Mouse (Mus musculus) MEL (cell line): ENCODE data around the gene Tcl1b4. TPM values are rescaled to one million over a fixed set of nuclear protein-coding genes. Genes with fewer than 3 reads are reported as not detected.

Experiments used
- DNase-seq: peaks from one replicate; pipeline ENCODE4 v3.0.0; 2011; ENCODE audit warnings: low read depth, low spot score
- H3K27ac ChIP-seq: 2 replicates; pipeline ENCODE4 v1.5.1; 2012; ENCODE audit warnings: low read depth, mild to moderate bottlenecking, control low read depth, low read length, moderate library complexity; ENCODE audit not compliant: control insufficient read depth
- H3K27me3 ChIP-seq, 2 experiments: fragments of 150-350 bp in 1 of 2; sonication (generic) in 1 of 2; 2 replicates each; pipeline ENCODE4 v1.6.1; 2012; ENCODE audit warnings: low read length in 2 of 2, mild to moderate bottlenecking in 2 of 2, improper control_type of control experiment in 1 of 2, moderate library complexity in 1 of 2; ENCODE audit not compliant: insufficient read depth in 2 of 2, control insufficient read depth in 1 of 2
- H3K36me3 ChIP-seq, 2 experiments: 2 replicates each; pipeline ENCODE4 v1.6.1; 2012 to 2014; ENCODE audit warnings: low read length in 2 of 2, improper control_type of control experiment in 1 of 2, inconsistent platforms in 1 of 2, mild to moderate bottlenecking in 1 of 2; ENCODE audit not compliant: insufficient read depth in 2 of 2, control insufficient read depth in 1 of 2
- H3K4me1 ChIP-seq, 2 experiments: fragments of 150-350 bp in 1 of 2; sonication (generic) in 1 of 2; 2 replicates each; pipeline ENCODE4 v1.6.1; 2012; ENCODE audit warnings: low read length in 2 of 2, improper control_type of control experiment in 1 of 2, mild to moderate bottlenecking in 1 of 2; ENCODE audit not compliant: insufficient read depth in 2 of 2, control insufficient read depth in 1 of 2
- H3K4me3 ChIP-seq, 2 experiments: fragments of 150-350 bp in 1 of 2; sonication (generic) in 1 of 2; 2 replicates each; pipeline ENCODE4 v1.5.1; 2012; ENCODE audit warnings: low read depth in 2 of 2, low read length in 2 of 2, mild to moderate bottlenecking in 2 of 2, moderate library complexity in 2 of 2, control low read depth in 1 of 2, improper control_type of control experiment in 1 of 2; ENCODE audit not compliant: control insufficient read depth in 1 of 2, insufficient read depth in 1 of 2
- H3K79me2 ChIP-seq: 2 replicates; pipeline ENCODE4 v1.6.1; 2012; ENCODE audit warnings: mild to moderate bottlenecking, low read length, moderate library complexity; ENCODE audit not compliant: control insufficient read depth, poor library complexity, insufficient read depth
- H3K9ac ChIP-seq: 2 replicates; pipeline ENCODE4 v1.6.1; 2012; ENCODE audit warnings: low read depth, mild to moderate bottlenecking, control low read depth, low read length, moderate library complexity; ENCODE audit not compliant: control insufficient read depth, poor library complexity, severe bottlenecking
- H3K9me3 ChIP-seq: fragments of 150-350 bp; sonication (generic); replicated peaks from 2 replicates; pipeline ENCODE4 v1.6.1; 2012; ENCODE audit warnings: mild to moderate bottlenecking, low read length, improper control_type of control experiment, moderate library complexity; ENCODE audit not compliant: insufficient read depth
- CHD2 ChIP-seq: IDR thresholded peaks from 2 replicates; pipeline ENCODE4 v1.6.1; 2011; ENCODE audit warnings: low read length, improper control_type of control experiment
- CTCF ChIP-seq, 3 experiments: IDR thresholded peaks in 2 of 3; conservative IDR thresholded peaks in 1 of 3; 2 replicates each; pipeline ENCODE4 v1.5.1; 2011 to 2012; ENCODE audit warnings: low read length in 3 of 3, low read depth in 2 of 3, mild to moderate bottlenecking in 2 of 3, improper control_type of control experiment in 1 of 3, inconsistent platforms in 1 of 3, mixed read lengths in 1 of 3, moderate library complexity in 1 of 3; ENCODE audit not compliant: control insufficient read depth in 1 of 3, insufficient read depth in 1 of 3, poor library complexity in 1 of 3, severe bottlenecking in 1 of 3
- E2F4 ChIP-seq: IDR thresholded peaks from 2 replicates; pipeline ENCODE4 v1.6.1; 2011; ENCODE audit warnings: low read depth, low read length, improper control_type of control experiment, borderline replicate concordance
- GABPA ChIP-seq: IDR thresholded peaks from 2 replicates; pipeline ENCODE4 v1.6.1; 2012; ENCODE audit warnings: low read depth, mild to moderate bottlenecking, inconsistent platforms, low read length, improper control_type of control experiment, moderate library complexity
- JUND ChIP-seq: IDR thresholded peaks from 2 replicates; pipeline ENCODE4 v1.6.1; 2011; ENCODE audit warnings: low read depth, mild to moderate bottlenecking, improper control_type of control experiment, low read length
- KAT2A ChIP-seq: conservative IDR thresholded peaks from 2 replicates; pipeline ENCODE4 v1.6.1; 2012; ENCODE audit warnings: low read depth, low read length, improper control_type of control experiment, inconsistent platforms
- NELFE ChIP-seq: IDR thresholded peaks from 2 replicates; pipeline ENCODE4 v1.6.1; 2011; ENCODE audit warnings: low read depth, low read length, improper control_type of control experiment
- NRF1 ChIP-seq: IDR thresholded peaks from 2 replicates; pipeline ENCODE4 v1.6.1; 2014; ENCODE audit warnings: low read depth, mild to moderate bottlenecking, inconsistent platforms, low read length, improper control_type of control experiment, moderate library complexity; ENCODE audit not compliant: poor library complexity, insufficient read depth, severe bottlenecking
- POLR2AphosphoS2 ChIP-seq: IDR thresholded peaks from 2 replicates; pipeline ENCODE4 v1.6.1; 2011; ENCODE audit warnings: low read length, improper control_type of control experiment
- RAD21 ChIP-seq: IDR thresholded peaks from 2 replicates; pipeline ENCODE4 v1.6.1; 2011; ENCODE audit warnings: mild to moderate bottlenecking, low read depth, low read length, improper control_type of control experiment
- TBP ChIP-seq: IDR thresholded peaks from 2 replicates; pipeline ENCODE4 v1.8.0; 2011; ENCODE audit warnings: low read depth, low read length, improper control_type of control experiment
- TCF12 ChIP-seq: IDR thresholded peaks from 2 replicates; pipeline ENCODE4 v1.6.1; 2014; ENCODE audit warnings: low read depth, mild to moderate bottlenecking, inconsistent platforms, low read length, improper control_type of control experiment, moderate library complexity
- USF2 ChIP-seq, 2 experiments: IDR thresholded peaks; 2 replicates each; pipeline ENCODE4 v1.6.1; 2011 to 2012; ENCODE audit warnings: improper control_type of control experiment in 2 of 2, low read length in 2 of 2, borderline replicate concordance in 1 of 2, inconsistent platforms in 1 of 2, low read depth in 1 of 2, mild to moderate bottlenecking in 1 of 2; ENCODE audit not compliant: insufficient read depth in 1 of 2
- ZMIZ1 ChIP-seq: IDR thresholded peaks from 2 replicates; pipeline ENCODE4 v1.6.1; 2012; ENCODE audit warnings: low read depth, mild to moderate bottlenecking, inconsistent platforms, low read length, improper control_type of control experiment, moderate library complexity
- polyA plus RNA-seq, 2 experiments: library from polyadenylated mRNA; stranded (reverse) in 1 of 2; unstranded in 1 of 2; fragments of >175 nt in 1 of 2; fragments of >200 nt in 1 of 2; gene quantifications; 2 replicates each; pipeline versions ENCODE4 v1.2.1 to v1.2.4; 2012; ENCODE audit warnings: low replicate concordance in 2 of 2, low read depth in 1 of 2; ENCODE audit not compliant: insufficient read length in 2 of 2, insufficient read depth in 1 of 2, missing spikeins in 1 of 2
- total RNA-seq: library from RNA; depleted of rRNA; stranded (reverse); fragments of 300-350 nt; gene quantifications from 2 replicates; pipeline ENCODE4 v1.2.3, GENCODE M21; 2012

The Tcl1b4 gene
- total and polyA plus RNA-seq, 3 experiments: not detected

- TF ChIP-seq USF2 (IDR thresholded peaks at IDR 0.05; ENCODE audit: borderline replicate concordance in 1 of 2, insufficient read depth in 1 of 2, low read depth in 1 of 2, low read length in 2 of 2): no peak
These were observed 5.3 kb downstream of the Tcl1b4 start (continued) for GRCm38 (mm10) chr12:105207071-105207470.

- Histone ChIP-seq H3K27me3 (no peaks in the 10 kb centered on the region), H3K4me3 (no peak overlapping the region), H3K4me1 (no peaks in the 10 kb centered on the region), H3K9ac (no peak overlapping the region), H3K9me3 (no peaks in the 10 kb centered on the region), H3K79me2 (no peaks in the 10 kb centered on the region), H3K36me3 (no peaks in the 10 kb centered on the region), H3K27ac (no peak overlapping the region)
- no peak for DNase-seq
- TF ChIP-seq CTCF (IDR thresholded peaks at IDR 0.05 in 2 of 3, conservative IDR thresholded peaks at IDR 0.05 in 1 of 3; ENCODE audit: control insufficient read depth in 1 of 3, insufficient read depth in 1 of 3, low read depth in 2 of 3, low read length in 3 of 3, poor library complexity in 1 of 3, severe bottlenecking in 1 of 3) (no peak), ZMIZ1 (no peak), NELFE (no peak), JUND (no peak), NRF1 (no peak), GABPA (no peak), POLR2AphosphoS2 (no peak), E2F4 (no peak), CHD2 (no peak), TBP (no peak), RAD21 (no peak), TCF12 (no peak)
These were observed 6.7 kb downstream of the Tcl1b4 start for GRCm38 (mm10) chr12:105208441-105208840.

GRCm38 (mm10) chr12:105209231-105209630, 7.5 kb downstream of the Tcl1b4 start:
- Histone ChIP-seq H3K9ac (no peak overlapping the region), H3K9me3 (no peaks in the 10 kb centered on the region), H3K4me1 (no peaks in the 10 kb centered on the region), H3K27me3 (no peaks in the 10 kb centered on the region), H3K36me3 (no peaks in the 10 kb centered on the region), H3K27ac (no peak overlapping the region), H3K4me3 (no peak overlapping the region), H3K79me2 (no peaks in the 10 kb centered on the region)
- DNase-seq: no peak
- TF ChIP-seq NELFE: no peak
- no peak for TF ChIP-seq KAT2A
